Mouse (Mus musculus) CH12.LX (cell line): Measurements from ENCODE around the gene Znhit1. TPM values are rescaled to one million over a fixed set of nuclear protein-coding genes. Genes with fewer than 3 reads are reported as not detected.
A peak's percentile ranks its signal among the peaks of the same experiment; 100 is the strongest.

Experiments used
- DNase-seq: peaks from one replicate; pipeline ENCODE4 v3.0.0-alpha.2; 2013; ENCODE audit errors: extremely low read depth
- H3K27ac ChIP-seq: 2 replicates; pipeline ENCODE4 v1.5.1; 2012; ENCODE audit warnings: low read depth, mild to moderate bottlenecking, control low read depth, moderate library complexity; ENCODE audit not compliant: insufficient read depth
- H3K27me3 ChIP-seq: replicated peaks from 2 replicates; pipeline ENCODE3; 2012; ENCODE audit warnings: inconsistent platforms
- H3K36me3 ChIP-seq, 2 experiments: replicated peaks in 1 of 2; 2 replicates each; pipeline versions ENCODE3 to v1.6.1; 2012; ENCODE audit warnings: inconsistent platforms in 1 of 2, low read length in 1 of 2, mild to moderate bottlenecking in 1 of 2, mixed read lengths in 1 of 2, moderate library complexity in 1 of 2; ENCODE audit not compliant: control insufficient read depth in 1 of 2, insufficient read depth in 1 of 2
- H3K4me1 ChIP-seq, 2 experiments: 2 replicates each; pipeline ENCODE4 v1.6.1; 2012; ENCODE audit warnings: inconsistent platforms in 1 of 2, moderate library complexity in 1 of 2; ENCODE audit not compliant: insufficient read depth in 2 of 2, control insufficient read depth in 1 of 2
- H3K4me2 ChIP-seq: 2 replicates; pipeline ENCODE4 v1.6.1; 2012; ENCODE audit warnings: low read depth, mild to moderate bottlenecking, control low read depth; ENCODE audit not compliant: poor library complexity, insufficient read depth, severe bottlenecking
- H3K4me3 ChIP-seq, 3 experiments: fragments of 150-350 bp in 1 of 3; sonication (generic) in 1 of 3; replicated peaks in 1 of 3; 2 replicates each; pipeline versions ENCODE3 to v1.5.1; 2011 to 2012; ENCODE audit warnings: low read depth in 2 of 3, low read length in 2 of 3, mild to moderate bottlenecking in 2 of 3, moderate library complexity in 2 of 3, control low read depth in 1 of 3, improper control_type of control experiment in 1 of 3, inconsistent platforms in 1 of 3, mixed read lengths in 1 of 3; ENCODE audit not compliant: poor library complexity in 1 of 3
- H3K79me2 ChIP-seq: replicated peaks from 2 replicates; pipeline ENCODE4 v1.6.1; 2012; ENCODE audit warnings: mild to moderate bottlenecking, moderate library complexity; ENCODE audit not compliant: control insufficient read depth, poor library complexity, insufficient read depth, severe bottlenecking; ENCODE audit errors: extremely low read depth
- H3K9ac ChIP-seq: 2 replicates; pipeline ENCODE4 v1.6.1; 2012; ENCODE audit warnings: low read depth, mild to moderate bottlenecking, control low read depth, moderate library complexity; ENCODE audit not compliant: insufficient read depth
- H3K9me3 ChIP-seq: replicated peaks from 2 replicates; pipeline ENCODE3; 2012; ENCODE audit warnings: low read length, inconsistent platforms, mixed read lengths
- CHD1 ChIP-seq: IDR thresholded peaks from 2 replicates; pipeline ENCODE4 v1.6.1; 2012; ENCODE audit warnings: low read depth, low read length, improper control_type of control experiment, inconsistent platforms
- CTCF ChIP-seq, 2 experiments: IDR thresholded peaks in 1 of 2; conservative IDR thresholded peaks in 1 of 2; 2 replicates each; pipeline ENCODE4 v1.5.1; 2011 to 2012; ENCODE audit warnings: low read depth in 2 of 2, low read length in 2 of 2, improper control_type of control experiment in 1 of 2, inconsistent platforms in 1 of 2, mild to moderate bottlenecking in 1 of 2, moderate library complexity in 1 of 2
- ELF1 ChIP-seq: IDR thresholded peaks from 2 replicates; pipeline ENCODE4 v1.6.1; 2014; ENCODE audit warnings: low read depth, mild to moderate bottlenecking, inconsistent platforms, low read length, improper control_type of control experiment
- EP300 ChIP-seq: IDR thresholded peaks from 2 replicates; pipeline ENCODE4 v1.6.1; 2011; ENCODE audit warnings: low read length, improper control_type of control experiment
- ETS1 ChIP-seq: conservative IDR thresholded peaks from 2 replicates; pipeline ENCODE4 v1.6.1; 2012; ENCODE audit warnings: low read depth, mild to moderate bottlenecking, inconsistent platforms, low read length, improper control_type of control experiment, moderate library complexity
- GABPA ChIP-seq: IDR thresholded peaks from 2 replicates; pipeline ENCODE4 v1.6.1; 2012; ENCODE audit warnings: low read depth, low read length, improper control_type of control experiment, inconsistent platforms; ENCODE audit not compliant: insufficient replicate concordance
- HCFC1 ChIP-seq: IDR thresholded peaks from 2 replicates; pipeline ENCODE4 v1.6.1; 2012; ENCODE audit warnings: low read depth, mild to moderate bottlenecking, inconsistent platforms, low read length, improper control_type of control experiment
- IRF4 ChIP-seq: IDR thresholded peaks from 2 replicates; pipeline ENCODE4 v1.6.1; 2014; ENCODE audit warnings: low read depth, mild to moderate bottlenecking, inconsistent platforms, low read length, improper control_type of control experiment
- JUN ChIP-seq: IDR thresholded peaks from 2 replicates; pipeline ENCODE4 v1.6.1; 2011; ENCODE audit warnings: low read depth, mild to moderate bottlenecking, low read length, improper control_type of control experiment, moderate library complexity; ENCODE audit not compliant: insufficient read depth
- JUND ChIP-seq: conservative IDR thresholded peaks from 2 replicates; pipeline ENCODE4 v1.6.1; 2011; ENCODE audit warnings: low read depth, low read length, improper control_type of control experiment
- KAT2A ChIP-seq: IDR thresholded peaks from 2 replicates; pipeline ENCODE4 v1.6.1; 2012; ENCODE audit warnings: low read length, improper control_type of control experiment, inconsistent platforms; ENCODE audit not compliant: insufficient replicate concordance
- MAFK ChIP-seq: IDR thresholded peaks from 2 replicates; pipeline ENCODE4 v1.6.1; 2011; ENCODE audit warnings: low read length, improper control_type of control experiment; ENCODE audit not compliant: insufficient replicate concordance
- MAX ChIP-seq: IDR thresholded peaks from 2 replicates; pipeline ENCODE4 v1.6.1; 2011; ENCODE audit warnings: low read length, improper control_type of control experiment
- MAZ ChIP-seq: IDR thresholded peaks from 2 replicates; pipeline ENCODE4 v1.6.1; 2012; ENCODE audit warnings: low read depth, mild to moderate bottlenecking, inconsistent platforms, low read length, improper control_type of control experiment, moderate library complexity
- MYC ChIP-seq: IDR thresholded peaks from 2 replicates; pipeline ENCODE4 v1.6.1; 2011; ENCODE audit warnings: low read depth, mild to moderate bottlenecking, improper control_type of control experiment, low read length
- NRF1 ChIP-seq: IDR thresholded peaks from 2 replicates; pipeline ENCODE4 v1.6.1; 2014; ENCODE audit warnings: low read depth, mild to moderate bottlenecking, inconsistent platforms, low read length, improper control_type of control experiment, moderate library complexity
- RAD21 ChIP-seq: IDR thresholded peaks from 2 replicates; pipeline ENCODE4 v1.6.1; 2011; ENCODE audit warnings: low read depth, mild to moderate bottlenecking, low read length, improper control_type of control experiment, moderate library complexity
- RCOR1 ChIP-seq: conservative IDR thresholded peaks from 2 replicates; pipeline ENCODE4 v1.6.1; 2012; ENCODE audit warnings: low read depth, mild to moderate bottlenecking, inconsistent platforms, low read length, improper control_type of control experiment
- dilution Hi-C: fragments of 300-500 bp; cut with MboI; formaldehyde crosslinking; loops from 2 replicates; pipeline ENCODE4 v1.14.3; 2020; ENCODE audit warnings: low sequenced_read_pairs; ENCODE audit not compliant: extremely low pct_unique_long_range_greater_than_20kb, extremely low pct_ligation_motif_present
- in situ Hi-C: fragments of 300-500 bp; cut with MboI; formaldehyde crosslinking; loops from 3 replicates; pipeline ENCODE4 v1.14.3; 2019; ENCODE audit warnings: low sequenced_read_pairs, low pct_ligation_motif_present, low pct_unique_long_range_greater_than_20kb, mixed read lengths
- polyA plus RNA-seq: library from polyadenylated mRNA; unstranded; fragments of >175 nt; gene quantifications from 2 replicates; pipeline ENCODE4 v1.2.1, GENCODE M21; 2012; ENCODE audit warnings: low read depth; ENCODE audit not compliant: insufficient read length
- total RNA-seq, 2 experiments: library from RNA; depleted of rRNA; stranded (reverse); fragments of 300-350 nt in 1 of 2; fragments of >200 nt in 1 of 2; gene quantifications; 2 replicates each; pipeline ENCODE4 v1.2.3; 2012 to 2014

The Znhit1 gene
- total and polyA plus RNA-seq, 3 experiments: 39.6 to 99.2 (median 60.1) TPM

DNA sequence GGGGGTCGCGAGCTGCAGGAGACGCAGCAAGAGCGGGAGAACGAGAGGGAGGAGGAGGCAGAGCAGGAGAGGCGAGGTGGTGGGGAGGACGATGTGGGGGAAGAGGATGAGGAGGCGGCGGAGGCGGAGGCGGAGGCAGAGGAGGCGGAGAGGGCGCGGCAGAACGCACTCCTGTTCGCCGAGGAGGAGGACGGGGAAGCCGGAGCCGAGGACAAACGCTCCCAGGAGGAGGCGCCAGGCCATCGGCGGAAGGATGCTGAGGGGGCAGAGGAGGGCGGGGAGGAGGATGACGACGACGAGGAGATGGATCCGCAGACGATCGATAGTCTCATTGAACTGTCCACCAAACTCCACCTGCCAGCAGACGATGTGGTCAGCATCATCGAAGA, 44.2 kb upstream of the Znhit1 start:
- Histone ChIP-seq H3K4me1 (peaks cover 10 to 36% of the 10 kb centered on the region in 2 experiments), H3K9ac (peak overlapping the region; percentile 23; the same call in 1 of the 2 replicates), H3K9me3 (peaks cover 16% of the 10 kb centered on the region), H3K27me3 (peaks cover 44% of the 10 kb centered on the region), H3K79me2 (no peaks in the 10 kb centered on the region), H3K27ac (no peak overlapping the region), H3K4me2 (peak overlapping the region; percentile 87), H3K4me3 (peak overlapping the region; percentile 31 to 72 (median 49)), H3K36me3 (peaks cover 13 to 28% of the 10 kb centered on the region in 2 experiments)
- DNase-seq: peak; percentile 24
- TF ChIP-seq RCOR1: no peak
- no peak for TF ChIP-seq MYC
- TF ChIP-seq KAT2A: no peak
- TF ChIP-seq ELF1: no peak
- no peak for TF ChIP-seq IRF4
- TF ChIP-seq CTCF (conservative IDR thresholded peaks at IDR 0.05 in 1 of 2, IDR thresholded peaks at IDR 0.05 in 1 of 2; ENCODE audit: low read depth in 2 of 2, low read length in 2 of 2): 0 out of 4 replicates have a peak, but pooled peaks of 1 of the 2 experiments have one; percentile 2
- no peak for TF ChIP-seq MAZ
- dilution Hi-C loops: no loop called here
- in situ Hi-C loops: no loop called here

DNA sequence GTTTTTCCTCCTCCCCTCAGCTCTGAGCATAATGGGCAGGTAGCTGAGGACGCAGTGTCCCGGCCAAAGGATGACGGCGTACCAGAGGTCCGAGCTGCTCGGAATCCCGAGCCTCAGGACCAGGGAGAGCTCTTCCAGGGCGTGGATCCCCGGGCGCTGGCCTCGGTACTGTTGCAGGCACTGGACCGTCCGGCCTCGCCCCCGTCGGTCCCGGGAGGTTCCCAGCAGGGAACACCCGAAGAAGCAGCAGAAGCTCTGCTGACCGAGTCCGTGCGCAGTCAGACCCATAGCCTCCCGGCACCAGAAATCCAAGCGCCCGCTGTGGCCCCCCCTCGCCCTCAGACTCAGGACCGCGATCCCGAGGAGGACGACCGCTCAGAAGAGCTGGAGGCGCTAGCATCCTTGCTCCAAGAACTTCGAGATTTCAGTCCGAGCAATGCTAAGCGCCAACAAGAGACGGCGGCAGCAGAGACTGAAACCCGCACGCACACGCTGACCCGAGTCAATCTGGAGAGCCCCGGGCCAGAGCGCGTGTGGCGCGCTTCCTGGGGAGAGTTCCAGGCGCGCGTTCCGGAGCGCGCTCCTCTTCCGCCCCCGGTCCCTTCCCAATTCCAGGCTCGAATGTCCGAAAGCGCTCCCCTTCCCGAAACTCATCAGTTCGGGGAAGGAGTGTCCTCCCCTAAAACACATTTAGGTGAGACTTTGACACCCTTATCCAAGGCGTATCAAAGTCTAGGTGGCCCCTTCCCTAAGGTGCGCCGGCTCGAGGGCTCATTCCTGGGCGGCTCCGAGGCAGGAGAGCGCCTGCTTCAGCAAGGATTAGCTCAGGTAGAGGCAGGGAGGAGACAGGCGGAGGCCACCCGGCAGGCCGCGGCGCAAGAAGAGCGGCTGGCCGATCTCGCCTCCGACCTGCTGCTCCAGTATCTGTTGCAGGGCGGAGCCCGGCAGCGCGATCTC, 43.5 kb upstream of the Znhit1 start:
- peak overlapping the region; percentile 7; the same call in 1 of the 2 replicates for H3K9ac ChIP-seq

More for the DNA sequence above, 43.5 kb upstream of the Znhit1 start:
- in situ Hi-C loops (no loop called here), dilution Hi-C loops (no loop called here)
- Histone ChIP-seq H3K36me3 (peaks cover 6 to 21% of the 10 kb centered on the region in 2 experiments), H3K4me2 (peak overlapping the region; percentile 87), H3K79me2 (no peaks in the 10 kb centered on the region), H3K27me3 (peaks cover 51% of the 10 kb centered on the region), H3K27ac (no peak overlapping the region), H3K9me3 (peaks cover 16% of the 10 kb centered on the region), H3K4me1 (peaks cover 10 to 36% of the 10 kb centered on the region in 2 experiments), H3K4me3 (peak overlapping the region in 2 of 3 experiments; percentile 49 to 72)
- TF ChIP-seq EP300 (no peak), ELF1 (no peak), ETS1 (no peak), MAZ (no peak), MAX (no peak), MAFK (no peak), JUN (no peak), JUND (no peak), HCFC1 (no peak), CHD1 (no peak), GABPA (no peak), RAD21 (no peak), NRF1 (no peak)
- no peak for DNase-seq
